Mouse (Mus musculus) brain, adult 2 months (tissue): ENCODE results near the gene Ccdc190.

ENCODE experiments used
- DNase-seq: peaks from one replicate; pipeline ENCODE4 v3.0.0; 2011; ENCODE audit warnings: low read depth, low spot score

The Ccdc190 gene

DNA sequence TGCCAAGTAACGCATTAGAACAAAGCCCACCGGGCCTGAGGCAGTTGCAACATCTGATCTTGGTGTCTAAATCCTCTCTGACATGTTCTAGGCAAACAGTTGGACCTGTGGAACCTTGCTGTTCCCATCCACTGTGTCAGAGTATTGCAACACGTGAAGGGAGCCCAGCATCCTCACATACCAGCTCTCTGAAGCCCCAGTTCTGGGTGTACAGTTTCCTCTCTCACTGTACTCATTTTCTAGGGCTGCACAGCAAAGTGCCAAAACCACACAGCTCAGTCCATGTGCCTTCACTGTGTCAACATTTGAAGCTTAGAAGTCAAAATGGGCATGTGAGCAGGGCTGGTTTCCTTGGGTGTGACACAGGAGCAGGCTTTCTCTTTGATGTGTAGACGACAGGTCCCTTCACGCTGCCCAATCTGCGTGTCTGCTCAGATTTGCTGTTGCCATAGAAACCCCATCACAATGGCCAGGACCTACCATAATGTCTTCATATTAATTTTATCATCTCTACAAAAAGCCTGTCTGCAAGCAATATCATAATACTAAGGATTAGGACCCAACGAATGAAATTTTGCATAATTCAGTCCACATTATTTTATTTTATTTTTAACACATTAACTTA lies 3.8 kb downstream of the Ccdc190 start:
- DNase-seq = no peak

DNA sequence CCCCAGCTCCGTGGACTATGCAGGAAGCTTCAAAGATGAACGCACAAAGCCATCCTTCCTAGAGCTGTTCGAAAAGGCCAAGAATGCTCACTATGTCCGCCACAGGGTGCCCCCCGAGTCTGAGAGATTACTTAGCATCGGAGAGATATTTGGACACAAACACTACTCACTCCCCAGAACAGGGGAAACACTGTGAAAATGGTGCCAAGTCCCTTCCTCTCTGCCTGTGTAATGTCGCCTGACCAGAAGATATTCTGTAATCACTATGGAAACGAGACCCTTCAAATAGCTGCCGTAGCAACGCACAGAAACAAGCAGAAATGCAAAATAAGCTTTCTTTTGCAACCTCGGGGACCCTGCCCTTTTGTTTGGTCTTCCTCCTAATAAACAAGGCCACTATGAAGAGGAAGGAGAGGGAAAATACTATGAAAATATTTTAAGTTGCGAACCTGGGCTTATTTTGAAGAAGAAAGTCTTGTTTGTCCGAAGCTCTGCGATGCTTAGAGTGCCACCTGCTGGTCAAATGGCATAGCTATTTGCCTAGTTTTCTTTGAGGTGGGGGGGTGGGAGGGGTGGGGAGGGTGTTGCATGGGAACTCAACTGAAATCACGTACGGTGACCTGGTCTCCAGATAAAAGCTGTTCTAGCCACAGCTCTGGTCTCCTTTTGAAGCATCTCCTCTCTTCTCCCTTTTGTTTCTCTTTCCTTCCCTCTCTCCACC lies 5.7 kb downstream of the Ccdc190 start:
- peak; percentile 91 for DNase-seq

DNA sequence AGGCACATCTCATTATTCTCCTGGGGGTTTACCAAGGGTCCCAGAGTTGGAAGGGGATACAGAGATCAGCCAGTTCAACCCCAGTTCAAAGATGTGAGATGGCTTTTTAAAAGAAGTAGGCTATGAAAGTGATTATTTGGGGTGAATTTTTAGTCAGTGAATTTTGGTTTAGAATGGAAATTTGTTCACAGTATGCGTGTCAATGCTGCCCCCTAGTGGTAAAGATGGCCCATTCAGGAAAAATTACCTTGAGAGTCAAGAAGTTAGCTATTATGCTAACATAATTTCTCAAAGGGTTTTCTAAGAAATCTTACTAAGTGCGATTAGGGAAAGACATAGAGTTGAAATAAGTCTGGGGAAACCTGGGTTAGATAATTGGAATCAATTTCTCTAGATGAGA lies 10.9 kb downstream of the Ccdc190 start:
- peak; percentile 65 for DNase-seq

DNA sequence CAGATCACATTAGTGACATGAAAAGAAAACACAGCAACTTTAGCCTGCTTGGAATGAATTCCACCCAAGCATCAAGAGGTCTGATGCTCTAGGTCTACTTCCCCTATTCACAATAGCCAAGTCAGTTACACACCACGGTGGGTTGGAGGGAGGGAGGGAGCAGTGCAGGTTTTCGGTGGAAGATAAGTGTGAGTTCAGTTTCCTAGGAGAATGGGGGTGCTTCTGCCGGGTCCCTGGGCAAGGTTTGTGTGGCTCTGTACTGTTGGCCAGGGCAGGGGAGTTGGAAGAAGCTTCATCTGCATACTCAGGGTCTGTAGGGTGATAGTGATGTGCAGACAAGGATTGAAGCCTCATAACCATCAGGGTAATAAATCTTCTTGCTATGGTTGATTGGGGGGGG lies 17.6 kb downstream of the Ccdc190 start:
- no peak for DNase-seq

DNA sequence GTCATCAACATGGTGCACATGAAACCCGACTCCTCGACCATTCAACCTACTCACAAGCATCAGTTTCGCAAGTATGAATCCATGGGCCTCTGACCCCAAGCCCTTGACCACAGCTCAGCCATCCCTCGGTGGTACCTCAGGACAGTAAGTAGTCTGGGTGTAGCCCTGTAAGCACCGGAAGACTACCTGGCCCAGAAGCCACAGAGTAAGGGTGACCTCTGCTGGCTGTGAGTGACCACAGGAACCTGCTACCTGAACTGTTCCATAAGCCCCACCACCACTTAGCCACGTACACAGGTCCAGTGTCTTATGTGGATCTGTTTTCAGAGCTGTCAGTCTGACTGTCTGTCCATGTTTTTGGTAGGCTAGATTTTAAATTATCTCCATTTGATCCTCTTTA lies 19.2 kb downstream of the Ccdc190 start:
- DNase-seq = no peak

DNA sequence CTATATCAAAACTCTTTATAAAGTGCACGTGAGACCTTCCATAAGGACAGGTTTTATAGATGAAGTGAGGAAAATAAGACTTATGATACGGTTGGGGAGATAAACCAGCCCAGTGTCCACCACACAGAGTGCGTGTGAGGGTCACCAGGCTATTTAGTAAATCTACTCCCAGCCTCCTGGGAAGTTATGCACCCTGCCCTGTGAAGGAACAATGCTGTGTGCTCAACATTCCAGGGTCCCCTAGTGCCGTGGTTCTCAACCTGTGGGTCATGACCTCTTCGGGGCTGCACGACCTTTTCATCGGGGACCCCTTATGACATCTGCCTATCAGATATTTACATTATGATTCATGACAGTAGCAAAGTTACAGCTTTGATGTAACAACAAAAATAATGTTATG lies 19.8 kb downstream of the Ccdc190 start:
- DNase-seq = no peak

DNA sequence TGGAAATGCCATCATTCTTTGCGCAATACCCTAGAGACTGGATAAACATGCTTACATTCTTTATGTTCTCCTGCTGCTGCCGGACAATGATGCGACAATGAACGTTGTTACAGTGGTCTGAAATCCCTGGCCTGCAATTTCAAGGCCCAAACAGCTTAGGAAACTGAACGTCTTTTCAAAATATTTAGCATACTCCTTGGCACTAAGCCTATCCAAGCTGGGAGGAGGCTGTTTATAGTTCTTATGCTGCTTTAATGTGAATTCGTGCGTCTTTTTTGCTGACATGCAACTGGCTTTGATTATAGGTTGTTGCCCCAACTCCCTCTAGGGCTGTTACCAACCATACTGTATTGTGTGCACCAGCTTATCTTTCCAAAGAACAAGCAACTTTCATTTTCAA lies 20.4 kb downstream of the Ccdc190 start:
- DNase-seq = no peak

DNA sequence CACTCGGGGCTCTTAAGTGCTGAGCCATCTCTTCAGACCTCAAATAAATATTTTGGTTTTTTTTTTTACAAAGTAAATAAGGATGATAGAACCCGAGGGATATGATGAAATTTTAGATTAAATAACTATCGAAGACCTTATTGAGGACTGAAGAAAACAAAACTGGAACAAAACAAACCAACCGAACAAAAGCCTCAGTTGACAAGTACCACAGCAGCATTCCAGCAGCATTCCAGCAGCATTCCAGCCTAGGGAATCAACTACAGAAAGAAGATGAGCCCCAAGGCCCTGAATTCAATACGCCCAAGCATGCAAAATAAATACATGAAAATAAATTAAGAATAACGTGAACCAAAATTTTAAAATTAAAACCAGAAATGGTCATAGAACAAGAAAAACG lies 21.5 kb downstream of the Ccdc190 start:
- no peak for DNase-seq

DNA sequence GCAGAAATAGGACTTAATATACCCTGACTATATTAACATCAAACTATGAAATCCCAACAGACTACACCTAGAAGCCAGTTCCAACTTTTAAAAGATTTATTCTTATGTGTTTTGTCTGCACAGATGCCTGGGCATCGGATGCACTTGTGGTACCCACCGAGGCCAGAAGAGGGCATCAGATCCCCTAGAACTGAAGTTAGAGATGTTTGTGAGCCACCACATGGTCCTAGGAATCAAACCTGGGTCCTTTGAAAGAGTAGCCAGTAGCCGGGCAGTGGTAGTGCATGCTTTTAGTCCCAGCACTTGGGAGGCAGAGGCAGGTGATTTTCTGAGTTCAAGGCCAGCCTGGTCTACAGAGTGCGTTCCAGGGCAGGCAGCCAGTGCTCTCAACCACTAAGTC lies 22.2 kb downstream of the Ccdc190 start:
- DNase-seq = no peak

DNA sequence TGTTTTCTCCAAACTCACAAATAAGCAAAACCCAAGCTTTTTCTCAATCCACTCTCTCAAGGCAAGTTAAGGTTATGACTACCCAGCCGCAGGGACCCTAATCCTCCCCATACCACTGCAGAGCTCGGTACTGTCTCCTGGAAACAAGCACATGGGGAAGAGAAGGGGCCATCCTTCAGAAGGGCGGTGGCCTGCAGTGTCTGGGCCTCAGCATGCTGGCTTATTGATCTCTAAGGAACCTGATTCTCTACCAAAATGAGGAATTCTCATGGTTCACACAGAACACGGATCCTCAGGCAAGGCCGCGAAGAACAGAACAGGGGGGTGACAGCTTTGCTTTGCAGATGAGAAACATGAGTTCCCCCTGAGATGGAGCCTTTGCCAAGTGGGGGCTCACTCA lies 23.1 kb downstream of the Ccdc190 start:
- DNase-seq = no peak

DNA sequence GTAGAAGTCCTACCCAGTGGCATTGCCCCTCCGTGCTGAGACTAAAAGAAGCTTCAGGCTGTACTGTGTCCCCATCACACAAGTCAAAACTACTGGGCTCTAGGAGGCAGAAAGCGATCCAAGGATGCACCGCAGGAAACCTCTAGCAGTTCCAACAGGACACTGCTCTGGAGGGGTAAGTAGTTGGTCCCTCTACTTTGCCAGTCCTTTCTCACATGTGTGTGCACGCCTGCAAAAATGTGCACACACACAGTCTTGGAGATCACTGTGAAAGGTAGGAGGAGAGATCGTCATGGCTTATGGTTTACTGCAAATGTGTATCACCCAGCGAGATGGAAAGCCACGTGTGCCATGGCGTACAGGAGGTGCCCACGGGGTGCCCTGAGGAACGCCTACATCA lies 24.2 kb downstream of the Ccdc190 start:
- no peak for DNase-seq

DNA sequence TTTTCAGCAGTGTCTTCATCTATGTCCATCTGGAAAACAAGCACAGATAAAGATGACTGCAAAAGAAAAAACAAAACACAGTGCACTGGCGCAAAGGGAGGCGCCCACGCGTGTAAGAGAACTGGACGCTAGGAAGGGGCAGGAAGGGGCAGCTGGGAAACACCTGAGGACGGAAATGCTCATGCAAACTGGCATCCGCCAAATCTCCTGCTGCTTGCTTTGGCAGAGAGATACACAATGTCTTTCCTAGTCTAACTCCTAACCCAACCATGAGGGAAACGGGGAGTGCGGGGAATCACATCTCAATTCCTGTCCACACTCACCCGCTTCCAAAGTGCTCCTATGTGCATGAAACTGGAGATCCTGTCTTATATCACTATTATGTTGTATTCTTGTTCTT lies 24.7 kb downstream of the Ccdc190 start:
- DNase-seq = no peak

DNA sequence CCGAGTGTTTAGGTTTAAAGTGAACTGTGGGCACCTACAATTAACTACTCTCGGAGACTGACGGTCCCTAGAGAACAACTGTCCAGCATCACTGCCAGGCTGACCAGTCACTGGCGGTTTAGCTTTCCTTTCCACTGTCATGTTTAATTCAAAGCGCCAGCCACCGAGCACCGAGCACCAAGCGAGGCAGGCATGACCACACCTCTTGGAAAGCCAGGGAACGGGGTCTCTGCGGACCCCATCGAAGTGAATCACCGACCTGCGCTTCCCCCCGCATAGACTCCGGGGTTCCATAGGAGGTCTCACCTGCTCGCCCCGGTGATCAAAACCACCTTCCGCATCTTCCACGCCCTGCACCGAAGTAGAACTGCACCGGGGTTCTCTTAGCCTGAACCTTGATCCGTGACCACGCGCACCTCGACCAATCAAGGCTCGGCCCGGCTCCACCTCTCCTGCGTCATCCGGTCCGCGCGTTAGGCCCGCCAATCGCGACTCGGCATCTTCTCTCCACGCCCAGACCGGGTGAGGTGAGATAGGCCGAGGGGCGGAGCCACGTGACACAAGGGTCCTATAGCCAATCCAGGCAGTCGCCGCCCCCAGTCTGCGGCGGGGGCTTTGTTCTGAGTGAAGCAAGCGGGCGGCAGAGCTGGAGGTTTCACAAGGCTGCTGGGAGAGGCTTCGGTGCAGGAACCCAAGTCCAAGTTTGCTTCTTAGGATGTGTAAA lies 40.5 kb downstream of the Ccdc190 start, which contains the start of gene Hsd17b7:
Hsd17b7 (minus strand) TSS at position 450 of the 724 bp plus-strand sequence.
- DNase-seq = peak; percentile 99

DNA sequence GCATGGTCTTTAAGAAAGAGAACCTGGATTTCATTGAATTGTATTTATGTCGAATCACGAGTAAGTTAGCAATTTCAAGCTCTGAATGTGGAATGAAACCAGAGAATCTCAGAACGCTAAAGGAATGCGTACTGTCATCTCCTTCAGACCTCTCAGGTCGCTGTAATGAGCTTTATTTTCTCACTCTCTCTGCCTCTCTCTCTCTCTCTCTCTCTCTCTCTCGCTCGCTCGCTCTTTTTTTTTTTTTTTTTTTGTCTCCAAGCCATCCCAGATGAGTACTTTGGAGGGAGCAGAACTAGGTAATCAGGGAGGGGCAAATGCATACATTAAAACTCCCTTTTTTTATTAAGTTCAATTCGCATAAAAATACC lies 41.1 kb downstream of the Ccdc190 start:
- no peak for DNase-seq

DNA sequence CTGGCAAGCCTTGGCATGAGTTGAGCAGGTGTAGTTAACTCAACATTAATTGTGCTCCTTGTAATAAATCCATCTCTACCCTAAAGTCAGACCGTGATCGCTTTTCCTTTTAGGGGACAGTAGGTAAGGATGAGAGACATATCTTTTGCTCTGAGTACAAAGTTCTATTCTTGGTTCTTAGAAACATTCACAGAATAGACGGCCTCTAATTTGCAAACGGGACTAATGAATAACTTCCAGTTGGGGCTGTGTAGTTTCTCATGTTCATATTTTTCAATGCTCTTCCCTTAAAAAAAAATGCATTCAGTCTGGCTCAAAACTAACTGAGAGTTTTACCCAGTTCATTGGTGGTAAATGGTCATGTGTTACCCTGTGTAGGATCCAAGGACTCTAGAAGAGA lies 42.5 kb downstream of the Ccdc190 start:
- no peak for DNase-seq

DNA sequence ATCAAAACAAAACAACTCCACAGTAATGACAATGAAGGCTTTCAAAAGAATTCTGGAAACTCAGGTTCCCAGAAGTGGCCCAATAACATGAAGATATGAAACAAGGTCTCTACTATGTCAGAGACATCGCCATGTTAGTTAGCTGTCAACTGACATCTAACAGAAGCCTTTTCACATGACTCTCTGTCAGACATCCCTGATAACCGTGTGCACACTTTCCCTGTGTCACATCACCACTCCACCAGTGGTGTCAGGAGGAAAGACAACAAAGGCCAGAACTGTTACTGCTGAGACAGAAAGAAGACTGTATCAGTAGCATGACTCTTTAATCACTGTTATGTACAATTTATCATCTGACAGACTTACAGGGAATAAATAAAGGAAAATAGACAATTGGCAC lies 43.5 kb downstream of the Ccdc190 start:
- no peak for DNase-seq

DNA sequence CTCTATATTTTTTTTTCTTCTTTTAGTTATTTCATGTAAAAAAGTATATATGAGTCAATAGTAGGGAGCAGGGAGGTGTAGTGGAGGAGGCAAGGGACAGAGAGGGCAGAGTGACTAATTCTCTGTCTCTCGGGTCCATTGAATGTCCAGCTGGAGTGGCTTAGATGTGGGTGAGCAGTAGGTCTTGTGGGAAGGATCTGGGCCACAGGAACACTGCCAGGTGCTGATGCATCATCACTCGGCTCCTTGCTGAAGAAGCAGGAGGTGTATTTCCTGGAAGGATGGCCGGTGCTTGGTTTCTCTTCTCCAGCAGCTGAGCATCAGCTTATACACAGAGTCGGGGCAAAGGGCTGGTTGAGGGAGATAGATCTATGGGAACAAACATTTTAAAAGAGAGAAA lies 49.2 kb downstream of the Ccdc190 start:
- peak; percentile 31 for DNase-seq
